Mouse (Mus musculus) urinary bladder, postnatal 10 days (tissue): Measurements from ENCODE around the gene Clec2e.
"Not testable (repeated sequence)": the region's sequence is repeated elsewhere in the genome, so short reads cannot be mapped to it uniquely, and the experiment has no call there.

Experiments used
- DNase-seq: peaks from one replicate; pipeline ENCODE4 v3.0.0; 2022; ENCODE audit warnings: low spot score

The Clec2e gene

GRCm38 (mm10) chr6:129100794-129101193 is at the start of gene Clec2e:
Clec2e (minus strand) TSS chr6:129100913.
- not testable (repeated sequence) for DNase-seq

DNA sequence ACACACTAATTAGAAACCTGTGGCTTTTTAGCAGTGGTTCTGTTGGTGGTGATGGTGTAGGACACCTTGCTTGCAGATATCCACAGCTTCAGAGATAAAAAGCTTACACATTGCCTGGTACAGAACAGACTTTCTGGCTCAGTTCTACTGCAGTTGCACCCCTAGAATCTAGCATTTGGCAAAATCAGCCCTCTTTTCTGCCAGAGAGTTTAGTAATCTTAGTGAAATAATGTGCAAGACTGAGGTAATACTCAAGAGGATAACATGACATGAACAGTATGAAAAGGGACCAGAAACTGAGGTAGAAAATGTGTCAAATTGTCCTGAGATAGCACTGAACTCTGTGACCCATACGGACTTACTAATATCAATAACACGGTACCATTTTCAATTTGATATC is 46.1 kb upstream of the Clec2e start:
- DNase-seq: no peak

GRCm38 (mm10) chr6:129132604-129133341 is 32.1 kb upstream of the Clec2e start:
- no peak for DNase-seq

GRCm38 (mm10) chr6:129126861-129127260 is 26.1 kb upstream of the Clec2e start:
- no peak for DNase-seq

DNA sequence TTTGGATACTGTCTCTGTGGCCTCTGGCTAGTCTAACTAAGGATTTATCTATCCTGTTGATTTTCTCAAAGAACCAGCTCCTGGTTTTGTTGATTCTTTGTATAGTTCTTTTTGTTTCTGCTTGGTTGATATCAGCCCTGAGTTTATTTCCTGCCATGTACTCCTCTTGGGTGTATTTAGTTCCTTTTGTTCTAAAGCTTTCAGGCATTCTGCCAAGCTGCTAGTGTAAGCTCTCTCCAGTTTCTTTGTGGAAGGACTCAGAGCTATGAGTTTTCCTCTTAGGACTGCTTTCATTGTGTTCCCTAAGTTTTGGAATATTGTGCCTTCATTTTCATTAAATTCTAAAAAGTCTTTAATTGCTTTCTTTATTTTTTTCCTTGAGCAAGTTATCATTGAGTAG is 23.8 kb upstream of the Clec2e start:
- DNase-seq: not testable (repeated sequence)

GRCm38 (mm10) chr6:129116223-129116622 is 15.5 kb upstream of the Clec2e start:
- no peak for DNase-seq

- DNase-seq: not testable (repeated sequence)
These were observed 13.5 kb upstream of the Clec2e start for GRCm38 (mm10) chr6:129114237-129114636.

GRCm38 (mm10) chr6:129113769-129114168 is 13.1 kb upstream of the Clec2e start:
- DNase-seq: no peak

GRCm38 (mm10) chr6:129113030-129113673 is 12.4 kb upstream of the Clec2e start:
- DNase-seq: no peak

GRCm38 (mm10) chr6:129112526-129112925 is 11.8 kb upstream of the Clec2e start:
- no peak for DNase-seq

GRCm38 (mm10) chr6:129107916-129108315 is 7.2 kb upstream of the Clec2e start:
- DNase-seq: no peak

- DNase-seq: no peak
These were observed 2.3 kb upstream of the Clec2e start for GRCm38 (mm10) chr6:129102858-129103555.

GRCm38 (mm10) chr6:129101604-129102003 is 891 bp upstream of the Clec2e start:
- no peak for DNase-seq

- no peak for DNase-seq
These were observed 2.8 kb downstream of the Clec2e start for GRCm38 (mm10) chr6:129097929-129098328.

GRCm38 (mm10) chr6:129095166-129095565 is 5.5 kb downstream of the Clec2e start:
- no peak for DNase-seq

DNA sequence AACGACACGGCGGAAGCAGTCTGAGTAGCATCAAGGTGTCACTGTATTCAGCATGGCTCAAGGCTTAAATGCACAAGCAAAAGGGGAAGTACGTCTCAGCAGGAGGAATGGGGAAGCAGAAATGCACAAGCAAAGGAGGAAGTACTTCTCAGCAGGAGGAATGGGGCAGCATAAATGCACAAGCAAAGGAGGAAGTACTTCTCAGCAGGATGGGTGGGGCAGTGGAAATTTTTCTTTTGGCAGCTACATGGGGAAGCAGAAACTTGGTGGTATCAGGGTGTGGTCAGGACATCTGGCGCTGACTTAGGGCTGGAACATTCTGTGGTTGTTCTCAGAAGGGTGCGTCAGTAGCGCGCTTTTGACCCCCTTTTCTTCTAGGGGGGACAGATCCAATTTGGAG is 12.1 kb downstream of the Clec2e start:
- not testable (repeated sequence) for DNase-seq

- no peak for DNase-seq
These were observed 12.6 kb downstream of the Clec2e start for GRCm38 (mm10) chr6:129088161-129088560.

DNA sequence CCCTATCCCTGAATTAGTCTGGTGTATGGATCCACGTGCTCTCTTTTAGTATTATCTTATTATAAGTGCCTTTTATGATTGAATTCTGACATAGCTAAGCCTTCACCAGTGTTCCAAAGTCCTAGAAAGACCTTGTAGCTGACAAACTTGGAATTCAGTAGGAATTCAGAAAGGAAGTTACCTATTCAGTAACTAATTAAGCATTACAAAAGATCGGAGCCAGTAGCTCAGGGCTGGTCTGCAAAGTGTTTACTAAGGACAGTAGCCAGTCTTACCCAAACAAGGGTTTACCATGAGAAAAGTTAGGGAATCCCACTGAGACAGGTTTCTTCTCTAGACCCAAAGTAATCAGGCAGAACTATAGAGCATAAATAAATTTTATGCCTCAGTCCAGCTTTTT is 14.7 kb downstream of the Clec2e start:
- DNase-seq: not testable (repeated sequence)

DNA sequence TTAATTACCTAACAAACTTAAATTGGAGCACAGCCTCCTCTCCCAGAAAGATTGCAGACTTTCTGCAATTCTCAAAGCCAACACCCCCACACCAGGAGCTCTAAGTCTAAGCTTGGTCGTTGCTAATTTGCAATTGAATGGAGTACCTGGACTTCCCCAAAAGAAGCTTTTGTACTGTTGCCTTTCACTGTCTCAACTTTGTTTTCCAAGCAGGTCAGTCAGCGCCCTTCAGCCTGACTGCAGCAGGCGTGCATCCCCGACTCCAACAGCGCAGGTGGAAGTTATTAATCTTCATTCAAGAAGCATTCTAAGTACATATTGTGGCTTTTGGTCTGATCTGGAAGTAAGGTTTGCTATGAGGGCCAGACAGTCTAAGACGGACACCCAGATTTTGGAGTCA is 15.6 kb downstream of the Clec2e start:
- DNase-seq: no peak

DNA sequence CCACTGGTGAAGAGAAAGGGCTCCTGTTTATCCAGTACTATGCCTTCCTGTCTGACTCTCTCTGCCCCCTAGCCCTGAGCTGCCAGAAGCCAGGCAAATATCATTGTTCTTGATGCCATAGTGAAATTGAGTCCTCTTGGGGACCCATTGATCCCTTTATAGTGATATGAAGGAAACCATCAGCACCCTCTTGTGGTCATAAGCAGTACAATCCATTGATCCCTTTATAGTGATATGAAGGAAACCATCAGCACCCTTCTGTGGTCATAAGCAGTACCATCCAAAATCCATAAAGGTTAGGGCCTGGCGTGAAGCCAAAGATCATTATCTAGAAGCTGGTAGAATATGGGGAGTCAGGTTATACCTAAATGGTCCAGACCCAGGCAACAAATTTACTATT is 33.7 kb downstream of the Clec2e start:
- DNase-seq: no peak

DNA sequence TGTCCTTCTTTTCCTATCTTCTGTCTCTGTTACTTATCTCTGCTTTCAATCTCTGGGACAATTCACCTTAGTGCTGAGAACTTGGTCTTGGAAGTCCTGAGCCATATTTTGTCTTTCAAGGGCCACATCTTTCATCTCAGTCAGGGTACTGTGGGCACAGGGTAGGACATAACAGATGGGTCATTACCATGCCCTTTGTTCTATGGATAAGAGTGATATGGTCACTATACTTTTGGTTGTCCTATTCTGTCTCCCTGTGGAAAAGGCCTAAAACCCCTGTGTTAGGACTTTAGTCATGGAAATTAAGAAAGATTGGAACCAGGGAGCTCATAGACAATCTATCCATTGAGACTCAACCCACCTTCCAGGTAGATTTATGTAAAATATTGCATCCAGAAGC is 34.2 kb downstream of the Clec2e start:
- DNase-seq: no peak

DNA sequence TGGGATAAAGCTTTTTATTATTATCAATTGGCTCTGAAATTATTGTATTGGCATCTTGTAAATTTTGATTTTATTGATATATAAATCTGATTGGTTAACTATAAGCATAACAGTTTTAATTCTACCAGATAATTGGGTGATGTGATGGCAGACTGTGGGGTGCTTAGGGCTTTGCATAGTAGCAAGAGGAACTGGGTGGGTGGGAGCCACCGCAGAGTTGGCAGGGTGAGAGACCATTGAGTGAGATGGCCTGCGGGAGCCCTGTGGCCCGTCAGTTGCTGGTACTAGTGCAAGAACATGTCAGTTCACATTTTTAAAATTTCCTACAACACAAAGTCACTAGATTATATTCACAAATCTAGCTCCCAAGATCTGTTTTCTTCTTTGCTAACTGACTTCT is 34.9 kb downstream of the Clec2e start:
- no peak for DNase-seq

DNA sequence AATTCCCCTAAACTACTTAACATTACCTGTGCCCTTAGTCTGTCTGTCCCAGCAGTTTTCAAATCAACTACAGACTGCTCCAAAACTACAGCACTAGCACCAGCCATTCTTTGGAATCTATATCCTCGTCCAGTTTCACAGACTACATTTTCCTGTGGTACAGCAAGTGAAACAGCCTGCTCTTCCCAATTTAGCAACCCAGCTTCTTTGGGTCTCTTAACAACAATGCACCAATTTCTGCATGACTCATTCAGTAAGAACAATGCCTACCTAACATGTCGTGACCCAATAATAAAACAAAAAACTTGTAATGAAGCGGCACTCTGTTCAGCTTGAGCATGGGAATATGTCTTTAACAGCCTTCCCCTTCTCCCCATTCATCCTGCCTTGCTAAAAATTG is 35.3 kb downstream of the Clec2e start:
- no peak for DNase-seq
